8 mouse cellular contexts compared by ENCODE assay signal in the genomic region with DNA sequence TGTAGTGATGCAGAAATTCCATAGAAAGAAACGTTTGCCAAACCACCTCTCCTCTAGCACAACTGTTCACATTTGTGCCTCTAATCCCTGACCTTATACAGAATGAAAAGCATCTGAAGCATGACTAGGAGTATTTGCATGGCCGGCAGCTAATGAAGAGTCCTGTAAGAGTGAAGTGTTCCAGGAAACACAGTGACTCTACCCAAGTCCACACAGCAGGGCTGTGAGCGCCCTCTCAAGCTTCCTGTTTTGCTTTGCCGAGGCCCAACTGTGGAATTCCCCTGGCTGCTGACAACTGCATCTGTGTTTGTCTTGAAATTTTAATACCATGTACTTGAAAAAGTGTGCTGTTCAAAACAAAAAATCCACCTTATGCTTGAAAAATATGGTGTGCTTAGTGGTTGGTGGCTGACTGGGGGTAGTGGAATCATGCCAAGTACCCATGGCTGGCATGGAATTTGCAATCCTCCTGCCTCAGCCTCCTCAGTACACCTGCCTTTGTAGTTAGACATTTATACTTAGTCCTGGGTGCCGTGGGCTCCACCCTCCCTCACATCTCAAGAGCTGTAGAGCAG.
A peak's percentile ranks its signal among the peaks of the same experiment; 100 is the strongest.
DNase-seq lines count a peak whose midpoint lies in the region; TF ChIP-seq lines count a peak whose summit lies in the region.

No protein-coding gene starts in this region.

- H3K4me3 ChIP-seq in left cerebral cortex, adult 2 months: no peak overlapping the region

- DNase-seq in left cerebral cortex, adult 2 months (ENCODE audit: extremely low spot score in 1 of 2, low spot score in 2 of 2): no peak
- DNase-seq in left cerebral cortex, postnatal 36 days (ENCODE audit: low spot score in 2 of 2): no peak
- DNase-seq in heart, adult 9 months (ENCODE audit: low spot score in 2 of 2): peak; percentile 51 to 57
- peak; percentile 81 for DNase-seq in lung, adult 18-20 months
- peak; percentile 87 for DNase-seq in spleen, postnatal 36 days (ENCODE audit: low spot score in 2 of 2)
- no peak for DNase-seq in adrenal gland, adult 2 months
- DNase-seq in adipocyte (ENCODE audit: low spot score): no peak
- no peak for DNase-seq in adrenal gland, adult (ENCODE audit: inconsistent age in 2 of 2, low spot score in 1 of 2)

- H3K27ac ChIP-seq in left cerebral cortex, adult 2 months: peak overlapping the region; percentile 70

- intact Hi-C loops in left cerebral cortex, adult 2 months (cut with DNase I): no loop called here
- intact Hi-C loops in left cerebral cortex, postnatal 36 days (cut with DNase I): loop anchor here (5.0 kb wide), 1 partner anchor 60 kb away; a partner anchor contains a TSS

- no peak; the same call in 1 of the 2 replicates for TF ChIP-seq CTCF in left cerebral cortex, adult 2 months (IDR thresholded peaks at IDR 0.05)

Comparison
In these comparisons a context has a peak if more than half of its experiments do, and no peak if none do; other contexts are left out.
1. DNase-seq: peak in heart, adult 9 months (2 of 2), lung, adult 18-20 months (2 of 2) and spleen, postnatal 36 days (2 of 2); none in left cerebral cortex, adult 2 months (0 of 2), left cerebral cortex, postnatal 36 days (0 of 2), adrenal gland, adult 2 months (single experiment), adipocyte (single experiment) and adrenal gland, adult (0 of 2).